Mouse (Mus musculus) layer of hippocampus, adult 11-12 months (tissue): Measurements from ENCODE around the gene Fundc2.

Experiments used
- DNase-seq: peaks from one replicate; pipeline ENCODE4 v3.0.0; 2022; ENCODE audit warnings: low spot score

Fundc2 gene

DNA sequence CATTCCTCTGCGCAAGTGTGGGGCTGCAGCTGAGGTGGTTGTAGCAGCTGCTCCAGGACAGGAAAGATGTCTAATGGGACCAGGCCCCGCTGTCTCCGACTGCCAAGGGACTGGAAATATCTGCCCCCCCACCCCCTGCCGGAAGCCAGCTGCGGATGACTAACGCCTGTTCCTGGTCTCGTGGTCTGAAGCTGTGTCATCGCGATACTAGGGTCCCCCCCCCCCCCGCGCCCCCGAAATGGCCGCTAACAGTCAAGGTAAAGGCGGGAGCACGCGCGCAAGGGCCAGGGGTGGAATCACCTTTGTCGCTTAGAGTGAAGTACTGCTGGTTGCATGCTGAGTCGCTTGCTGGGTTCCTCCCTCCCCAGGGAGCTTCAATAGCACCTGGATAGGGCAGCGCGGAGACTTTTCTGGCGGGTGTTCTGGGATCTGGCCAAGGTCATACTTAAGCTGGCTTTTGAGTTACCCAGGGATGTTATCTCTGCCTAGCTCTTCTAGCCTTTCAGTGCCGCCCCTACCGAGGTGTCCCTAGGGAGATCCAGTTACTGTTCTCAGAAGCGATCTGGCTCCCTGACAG lies at the start of gene Fundc2, which contains the start of gene F8:
TSS of gene Fundc2 (plus strand) at position 205 of the 577 bp plus-strand sequence.
TSS of gene F8 (minus strand) at position 421 of the 577 bp plus-strand sequence.
- DNase-seq, result peak; percentile 75

DNA sequence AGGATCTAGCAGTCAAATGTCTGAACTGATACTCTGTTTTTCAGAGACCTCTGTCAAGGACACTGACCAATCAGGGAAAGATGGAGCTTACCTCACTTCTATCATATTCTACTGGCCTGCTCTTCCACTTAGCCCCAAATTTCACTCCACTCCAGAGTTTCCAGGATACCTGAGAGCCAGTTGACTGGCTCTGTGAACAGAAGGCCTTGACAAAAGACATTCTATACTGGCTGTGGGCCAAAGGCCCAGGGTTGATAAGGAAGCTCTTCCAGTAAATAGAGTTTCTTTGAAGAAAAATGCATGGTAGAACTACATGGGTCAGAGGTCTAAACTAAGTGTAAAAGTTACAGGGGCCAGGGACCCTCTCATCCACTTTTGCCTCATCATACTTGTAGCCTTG lies 12.0 kb upstream of the Fundc2 start:
- DNase-seq, result no peak

- DNase-seq, result no peak
These were observed 9.4 kb upstream of the Fundc2 start for GRCm38 (mm10) chrX:75372666-75373425.

- DNase-seq, result no peak
These were observed 5.4 kb upstream of the Fundc2 start for GRCm38 (mm10) chrX:75376815-75377214.

GRCm38 (mm10) chrX:75381176-75381575 lies 1.0 kb upstream of the Fundc2 start:
- no peak for DNase-seq

GRCm38 (mm10) chrX:75381699-75382098 lies 500 bp upstream of the Fundc2 start:
- no peak for DNase-seq

- DNase-seq, result no peak
These were observed 17.3 kb downstream of the Fundc2 start for GRCm38 (mm10) chrX:75399471-75399870.

- DNase-seq, result no peak
These were observed 20.5 kb downstream of the Fundc2 start for GRCm38 (mm10) chrX:75402668-75403067.

DNA sequence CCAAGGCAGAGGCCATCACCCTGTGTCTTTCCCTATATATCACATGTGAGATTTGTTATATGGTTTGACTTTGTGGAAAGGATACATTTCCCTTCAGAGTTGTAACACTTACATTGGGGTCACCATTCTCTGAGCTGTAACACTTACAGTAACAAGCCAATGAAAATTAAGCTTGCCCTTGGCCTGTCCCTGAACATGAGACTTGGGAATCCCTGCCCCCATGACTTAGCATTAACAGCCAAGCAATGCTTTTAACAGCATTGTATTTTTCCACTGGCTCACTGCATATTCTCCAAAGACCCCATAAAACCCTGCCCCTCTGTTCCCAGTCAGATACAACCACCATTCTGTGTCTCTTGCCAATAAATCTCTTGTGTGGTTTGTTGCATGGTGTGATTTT lies 21.2 kb downstream of the Fundc2 start:
- DNase-seq, result no peak

DNA sequence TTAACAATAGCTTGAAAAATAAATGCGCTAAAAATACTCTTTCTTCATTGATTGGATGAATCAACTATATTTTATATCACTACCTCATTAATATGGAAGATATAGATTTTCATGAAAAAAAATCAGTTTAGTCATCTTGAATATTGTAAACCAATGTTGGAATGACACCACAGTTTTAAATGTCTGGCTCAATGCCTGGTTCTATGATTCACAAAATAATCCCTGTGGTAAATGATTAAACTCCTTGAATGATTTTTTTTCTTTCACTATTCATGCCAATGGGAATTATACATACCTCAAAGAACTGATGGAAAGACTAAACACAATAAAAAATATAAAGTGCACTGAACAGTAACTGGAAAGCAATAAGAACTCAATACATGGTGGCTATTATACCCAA lies 27.5 kb downstream of the Fundc2 start:
- no peak for DNase-seq

- peak; percentile 82 for DNase-seq
These were observed 34.0 kb downstream of the Fundc2 start, which contains the start of the genes Cmc4, Mtcp1 and Brcc3 for GRCm38 (mm10) chrX:75415936-75416785. Cmc4 (minus strand) TSS chrX:75416584. Mtcp1 (minus strand) TSS chrX:75416588. Brcc3 (plus strand) TSS chrX:75416628.
